Mouse (Mus musculus): Measurements from ENCODE around the gene Ern1. TPM values are rescaled to one million over a fixed set of nuclear protein-coding genes. Genes with fewer than 3 reads are reported as not detected.

Gene Ern1
- polyA plus RNA-seq, 3 experiments from 2014 or later: 1.4 to 1.8 (median 1.6) TPM

- peak; percentile 85 for ATAC-seq
These were observed 99.8 kb downstream of the Ern1 start, which contains the start of gene Icam2 for GRCm38 (mm10) chr11:106387791-106388216. Gene Icam2 (minus strand): TSS chr11:106388075.

GRCm38 (mm10) chr11:106387020-106387419 lies 100.6 kb downstream of the Ern1 start:
- ATAC-seq: peak; percentile 61

GRCm38 (mm10) chr11:106386409-106386808 lies 101.2 kb downstream of the Ern1 start:
- no peak for ATAC-seq

- no peak for ATAC-seq
These were observed 104.4 kb downstream of the Ern1 start for GRCm38 (mm10) chr11:106383051-106383790.

- ATAC-seq: no peak
These were observed 105.2 kb downstream of the Ern1 start for GRCm38 (mm10) chr11:106382424-106382823.

- ATAC-seq: no peak
These were observed 105.8 kb downstream of the Ern1 start for GRCm38 (mm10) chr11:106381883-106382282.

GRCm38 (mm10) chr11:106381011-106381410 lies 106.6 kb downstream of the Ern1 start:
- ATAC-seq: no peak

GRCm38 (mm10) chr11:106374979-106375378 lies 112.7 kb downstream of the Ern1 start:
- no peak for ATAC-seq

GRCm38 (mm10) chr11:106374559-106374958 lies 113.1 kb downstream of the Ern1 start:
- ATAC-seq: peak; percentile 52

GRCm38 (mm10) chr11:106373998-106374397 lies 113.7 kb downstream of the Ern1 start:
- no peak for ATAC-seq

- ATAC-seq: no peak
These were observed 121.3 kb downstream of the Ern1 start for GRCm38 (mm10) chr11:106366316-106366715.

- ATAC-seq: no peak
These were observed 122.3 kb downstream of the Ern1 start, which contains the start of gene Prr29 for GRCm38 (mm10) chr11:106365366-106365765. Gene Prr29 (plus strand): TSS chr11:106365472.

GRCm38 (mm10) chr11:106364712-106365111 lies 122.9 kb downstream of the Ern1 start:
- ATAC-seq: no peak

- no peak for ATAC-seq
These were observed 128.3 kb downstream of the Ern1 start for GRCm38 (mm10) chr11:106359350-106359749.

- no peak for ATAC-seq
These were observed 132.1 kb downstream of the Ern1 start for GRCm38 (mm10) chr11:106355382-106356128.

GRCm38 (mm10) chr11:106354181-106354580 lies 133.5 kb downstream of the Ern1 start:
- no peak for ATAC-seq

GRCm38 (mm10) chr11:106353188-106353587 lies 134.5 kb downstream of the Ern1 start, which contains the start of gene Scn4a:
Gene Scn4a (minus strand): TSS chr11:106353288.
- no peak for ATAC-seq

- ATAC-seq: peak; percentile 97
These were observed 135.7 kb downstream of the Ern1 start for GRCm38 (mm10) chr11:106351941-106352340.

- ATAC-seq: no peak
These were observed 136.4 kb downstream of the Ern1 start for GRCm38 (mm10) chr11:106351253-106351652.

- no peak for ATAC-seq
These were observed 136.8 kb downstream of the Ern1 start for GRCm38 (mm10) chr11:106350853-106351252.

GRCm38 (mm10) chr11:106349772-106350171 lies 137.9 kb downstream of the Ern1 start:
- no peak for ATAC-seq

GRCm38 (mm10) chr11:106344910-106345309 lies 142.7 kb downstream of the Ern1 start:
- no peak for ATAC-seq
